Mouse (Mus musculus) MEL (cell line): ENCODE measurements around the gene Arl15. TPM values are rescaled to one million over a fixed set of nuclear protein-coding genes. Genes with fewer than 3 reads are reported as not detected.

Source experiments
- DNase-seq: peaks from one replicate; pipeline ENCODE4 v3.0.0; 2011; ENCODE audit warnings: low read depth, low spot score
- H3K27ac ChIP-seq: 2 replicates; pipeline ENCODE4 v1.5.1; 2012; ENCODE audit warnings: low read depth, mild to moderate bottlenecking, control low read depth, low read length, moderate library complexity; ENCODE audit not compliant: control insufficient read depth
- H3K27me3 ChIP-seq, 2 experiments: fragments of 150-350 bp in 1 of 2; sonication (generic) in 1 of 2; 2 replicates each; pipeline ENCODE4 v1.6.1; 2012; ENCODE audit warnings: low read length in 2 of 2, mild to moderate bottlenecking in 2 of 2, improper control_type of control experiment in 1 of 2, moderate library complexity in 1 of 2; ENCODE audit not compliant: insufficient read depth in 2 of 2, control insufficient read depth in 1 of 2
- H3K36me3 ChIP-seq, 2 experiments: 2 replicates each; pipeline ENCODE4 v1.6.1; 2012 to 2014; ENCODE audit warnings: low read length in 2 of 2, improper control_type of control experiment in 1 of 2, inconsistent platforms in 1 of 2, mild to moderate bottlenecking in 1 of 2; ENCODE audit not compliant: insufficient read depth in 2 of 2, control insufficient read depth in 1 of 2
- H3K4me1 ChIP-seq, 2 experiments: fragments of 150-350 bp in 1 of 2; sonication (generic) in 1 of 2; 2 replicates each; pipeline ENCODE4 v1.6.1; 2012; ENCODE audit warnings: low read length in 2 of 2, improper control_type of control experiment in 1 of 2, mild to moderate bottlenecking in 1 of 2; ENCODE audit not compliant: insufficient read depth in 2 of 2, control insufficient read depth in 1 of 2
- H3K4me3 ChIP-seq, 2 experiments: fragments of 150-350 bp in 1 of 2; sonication (generic) in 1 of 2; 2 replicates each; pipeline ENCODE4 v1.5.1; 2012; ENCODE audit warnings: low read depth in 2 of 2, low read length in 2 of 2, mild to moderate bottlenecking in 2 of 2, moderate library complexity in 2 of 2, control low read depth in 1 of 2, improper control_type of control experiment in 1 of 2; ENCODE audit not compliant: control insufficient read depth in 1 of 2, insufficient read depth in 1 of 2
- H3K79me2 ChIP-seq: 2 replicates; pipeline ENCODE4 v1.6.1; 2012; ENCODE audit warnings: mild to moderate bottlenecking, low read length, moderate library complexity; ENCODE audit not compliant: control insufficient read depth, poor library complexity, insufficient read depth
- H3K9ac ChIP-seq: 2 replicates; pipeline ENCODE4 v1.6.1; 2012; ENCODE audit warnings: low read depth, mild to moderate bottlenecking, control low read depth, low read length, moderate library complexity; ENCODE audit not compliant: control insufficient read depth, poor library complexity, severe bottlenecking
- H3K9me3 ChIP-seq: fragments of 150-350 bp; sonication (generic); replicated peaks from 2 replicates; pipeline ENCODE4 v1.6.1; 2012; ENCODE audit warnings: mild to moderate bottlenecking, low read length, improper control_type of control experiment, moderate library complexity; ENCODE audit not compliant: insufficient read depth
- CHD1 ChIP-seq: IDR thresholded peaks from 2 replicates; pipeline ENCODE4 v1.6.1; 2012; ENCODE audit warnings: low read depth, mild to moderate bottlenecking, inconsistent platforms, low read length, improper control_type of control experiment
- CHD2 ChIP-seq: IDR thresholded peaks from 2 replicates; pipeline ENCODE4 v1.6.1; 2011; ENCODE audit warnings: low read length, improper control_type of control experiment
- ELF1 ChIP-seq: IDR thresholded peaks from 2 replicates; pipeline ENCODE4 v1.6.1; 2014; ENCODE audit warnings: low read depth, mild to moderate bottlenecking, inconsistent platforms, low read length, improper control_type of control experiment, moderate library complexity
- ETS1 ChIP-seq: IDR thresholded peaks from 2 replicates; pipeline ENCODE4 v1.6.1; 2012; ENCODE audit warnings: low read depth, mild to moderate bottlenecking, inconsistent platforms, low read length, improper control_type of control experiment, moderate library complexity
- HCFC1 ChIP-seq: IDR thresholded peaks from 2 replicates; pipeline ENCODE4 v1.6.1; 2012; ENCODE audit warnings: low read depth, mild to moderate bottlenecking, inconsistent platforms, low read length, improper control_type of control experiment, moderate library complexity
- JUND ChIP-seq: IDR thresholded peaks from 2 replicates; pipeline ENCODE4 v1.6.1; 2011; ENCODE audit warnings: low read depth, mild to moderate bottlenecking, improper control_type of control experiment, low read length
- MAFK ChIP-seq: IDR thresholded peaks from 2 replicates; pipeline ENCODE4 v1.6.1; 2011; ENCODE audit warnings: low read depth, mild to moderate bottlenecking, low read length, improper control_type of control experiment, borderline replicate concordance
- MAX ChIP-seq: IDR thresholded peaks from 2 replicates; pipeline ENCODE4 v1.6.1; 2011; ENCODE audit warnings: low read length, improper control_type of control experiment
- MAZ ChIP-seq: IDR thresholded peaks from 2 replicates; pipeline ENCODE4 v1.6.1; 2012; ENCODE audit warnings: low read depth, mild to moderate bottlenecking, inconsistent platforms, low read length, improper control_type of control experiment
- MXI1 ChIP-seq: IDR thresholded peaks from 2 replicates; pipeline ENCODE4 v1.6.1; 2011; ENCODE audit warnings: mild to moderate bottlenecking, low read depth, low read length, improper control_type of control experiment
- MYC ChIP-seq: IDR thresholded peaks from 2 replicates; pipeline ENCODE4 v1.6.1; 2011; ENCODE audit warnings: low read depth, mild to moderate bottlenecking, low read length, improper control_type of control experiment, moderate library complexity
- NELFE ChIP-seq: IDR thresholded peaks from 2 replicates; pipeline ENCODE4 v1.6.1; 2011; ENCODE audit warnings: low read depth, low read length, improper control_type of control experiment
- POLR2A ChIP-seq, 2 experiments: IDR thresholded peaks; 2 replicates each; pipeline ENCODE4 v1.6.1; 2011 to 2012; ENCODE audit warnings: low read length in 2 of 2, mild to moderate bottlenecking in 2 of 2, control low read depth in 1 of 2, improper control_type of control experiment in 1 of 2, low read depth in 1 of 2, moderate library complexity in 1 of 2; ENCODE audit not compliant: control insufficient read depth in 1 of 2, insufficient read depth in 1 of 2, poor library complexity in 1 of 2
- POLR2AphosphoS2 ChIP-seq: IDR thresholded peaks from 2 replicates; pipeline ENCODE4 v1.6.1; 2011; ENCODE audit warnings: low read length, improper control_type of control experiment
- SIN3A ChIP-seq: IDR thresholded peaks from 2 replicates; pipeline ENCODE4 v1.6.1; 2012; ENCODE audit warnings: low read length, improper control_type of control experiment, inconsistent platforms
- TAL1 ChIP-seq: IDR thresholded peaks from 2 replicates; pipeline ENCODE4 v1.6.1; 2012; ENCODE audit warnings: mild to moderate bottlenecking, inconsistent platforms, low read length, moderate library complexity, mixed read lengths
- TBP ChIP-seq: IDR thresholded peaks from 2 replicates; pipeline ENCODE4 v1.8.0; 2011; ENCODE audit warnings: low read depth, low read length, improper control_type of control experiment
- TCF12 ChIP-seq: IDR thresholded peaks from 2 replicates; pipeline ENCODE4 v1.6.1; 2014; ENCODE audit warnings: low read depth, mild to moderate bottlenecking, inconsistent platforms, low read length, improper control_type of control experiment, moderate library complexity
- UBTF ChIP-seq: IDR thresholded peaks from 2 replicates; pipeline ENCODE4 v1.6.1; 2012; ENCODE audit warnings: low read depth, mild to moderate bottlenecking, inconsistent platforms, low read length, improper control_type of control experiment, moderate library complexity, borderline replicate concordance; ENCODE audit not compliant: insufficient read depth
- USF1 ChIP-seq: IDR thresholded peaks from 2 replicates; pipeline ENCODE4 v1.6.1; 2014; ENCODE audit warnings: low read depth, mild to moderate bottlenecking, inconsistent platforms, low read length, improper control_type of control experiment, moderate library complexity
- ZC3H11A ChIP-seq: IDR thresholded peaks from 2 replicates; pipeline ENCODE4 v1.6.1; 2012; ENCODE audit warnings: low read depth, mild to moderate bottlenecking, inconsistent platforms, low read length, improper control_type of control experiment
- ZKSCAN1 ChIP-seq: IDR thresholded peaks from 2 replicates; pipeline ENCODE4 v1.6.1; 2012; ENCODE audit warnings: low read depth, mild to moderate bottlenecking, inconsistent platforms, low read length, improper control_type of control experiment, moderate library complexity
- ZNF384 ChIP-seq: IDR thresholded peaks from 2 replicates; pipeline ENCODE4 v1.6.1; 2012; ENCODE audit warnings: low read depth, mild to moderate bottlenecking, inconsistent platforms, low read length, improper control_type of control experiment
- polyA plus RNA-seq, 2 experiments: library from polyadenylated mRNA; stranded (reverse) in 1 of 2; unstranded in 1 of 2; fragments of >175 nt in 1 of 2; fragments of >200 nt in 1 of 2; gene quantifications; 2 replicates each; pipeline versions ENCODE4 v1.2.1 to v1.2.4; 2012; ENCODE audit warnings: low replicate concordance in 2 of 2, low read depth in 1 of 2; ENCODE audit not compliant: insufficient read length in 2 of 2, insufficient read depth in 1 of 2, missing spikeins in 1 of 2
- total RNA-seq: library from RNA; depleted of rRNA; stranded (reverse); fragments of 300-350 nt; gene quantifications from 2 replicates; pipeline ENCODE4 v1.2.3, GENCODE M21; 2012

Arl15 gene
- total and polyA plus RNA-seq, 3 experiments = 3.6 to 5.8 TPM; not detected in 1

- Histone ChIP-seq H3K9me3 (no peaks in the 10 kb centered on the region), H3K27ac (no peak overlapping the region), H3K4me1 (no peaks in the 10 kb centered on the region), H3K79me2 (no peaks in the 10 kb centered on the region), H3K4me3 (no peak overlapping the region), H3K36me3 (no peaks in the 10 kb centered on the region), H3K9ac (no peak overlapping the region), H3K27me3 (no peaks in the 10 kb centered on the region)
- no peak for TF ChIP-seq MAZ
- TF ChIP-seq ZC3H11A = no peak
- TF ChIP-seq CHD2 = no peak
- TF ChIP-seq MAX = no peak
- TF ChIP-seq TBP = no peak
- no peak for TF ChIP-seq UBTF
- DNase-seq = no peak
These were observed 28.9 kb upstream of the Arl15 start for GRCm38 (mm10) chr13:113765411-113765810.

- Histone ChIP-seq H3K36me3 (no peaks in the 10 kb centered on the region), H3K4me1 (no peaks in the 10 kb centered on the region), H3K79me2 (no peaks in the 10 kb centered on the region), H3K4me3 (no peak overlapping the region), H3K9me3 (no peaks in the 10 kb centered on the region), H3K27ac (no peak overlapping the region), H3K27me3 (no peaks in the 10 kb centered on the region), H3K9ac (no peak overlapping the region)
- TF ChIP-seq UBTF (no peak), ZNF384 (no peak), ZKSCAN1 (no peak), POLR2A (IDR thresholded peaks at IDR 0.05; ENCODE audit: control insufficient read depth in 1 of 2, insufficient read depth in 1 of 2, low read depth in 1 of 2, low read length in 2 of 2, poor library complexity in 1 of 2) (no peak), USF1 (no peak), TBP (no peak), MYC (no peak), MXI1 (no peak), HCFC1 (no peak), CHD1 (no peak), CHD2 (no peak), POLR2AphosphoS2 (no peak), ETS1 (no peak), ELF1 (no peak)
- no peak for DNase-seq
These were observed 24.5 kb upstream of the Arl15 start for GRCm38 (mm10) chr13:113769829-113770228.

GRCm38 (mm10) chr13:113770340-113770739 is 24.0 kb upstream of the Arl15 start:
- H3K9ac ChIP-seq = no peak overlapping the region
- TF ChIP-seq MAFK = no peak
- no peak for TF ChIP-seq MXI1
- no peak for TF ChIP-seq USF1
- TF ChIP-seq SIN3A = no peak
- TF ChIP-seq NELFE = no peak
- no peak for TF ChIP-seq TAL1
- no peak for TF ChIP-seq TCF12
- no peak for TF ChIP-seq JUND
- TF ChIP-seq, all 39 proteins: peak for 0
- no peak overlapping the region for H3K27ac ChIP-seq
- no peaks in the 10 kb centered on the region for H3K9me3 ChIP-seq
- no peaks in the 10 kb centered on the region for H3K4me1 ChIP-seq
- no peaks in the 10 kb centered on the region for H3K36me3 ChIP-seq
- H3K79me2 ChIP-seq = no peaks in the 10 kb centered on the region
- no peak for DNase-seq
- H3K4me3 ChIP-seq = no peak overlapping the region
- no peaks in the 10 kb centered on the region for H3K27me3 ChIP-seq
